12 mouse cellular contexts compared by ENCODE assay signal in genomic region chr10:108093043-108093442, GRCm38 (mm10).
"Had no signal": no experiment of that assay in that cellular context is flagged by ENCODE, and none has a peak within 500 bp of the region (broad histone marks: within the 10 kb centered on the region; RNA-seq: fewer than 3 reads in every experiment).

No protein-coding gene starts in this region.

- H3K4me3 ChIP-seq: left cerebral cortex, adult 2 months; limb, embryonic 10.5 days; liver, embryonic 15.5 days; midbrain, embryonic 13.5 days had no signal

- DNase-seq: kidney, adult 8-10 months; kidney, postnatal 25 days; lung, adult 2 months; lung, postnatal 36 days; thymus, adult 2 months; thymus, postnatal 25 days had no signal

- H3K4me2 ChIP-seq: liver, embryonic 11.5 days; liver, embryonic 15.5 days; midbrain, embryonic 13.5 days had no signal

- H3K9me3 ChIP-seq: limb, embryonic 10.5 days; liver, embryonic 15.5 days; midbrain, embryonic 13.5 days had no signal

- ATAC-seq: lung, postnatal 0 days; midbrain, embryonic 13.5 days had no signal

- H3K36me3 ChIP-seq: limb, embryonic 10.5 days; liver, embryonic 15.5 days; midbrain, embryonic 13.5 days had no signal

- H3K27ac ChIP-seq: left cerebral cortex, adult 2 months; limb, embryonic 10.5 days; liver, embryonic 15.5 days; midbrain, embryonic 13.5 days had no signal

- H3K9ac ChIP-seq: liver, embryonic 15.5 days; midbrain, embryonic 13.5 days had no signal

- H3K27me3 ChIP-seq: liver, embryonic 15.5 days; midbrain, embryonic 13.5 days had no signal
